Mouse (Mus musculus) kidney, postnatal 36 days (tissue): Measurements from ENCODE around the gene Ctcfl.

ENCODE experiments used
- DNase-seq, 2 experiments: peaks; one replicate each; pipeline ENCODE4 v3.0.0; 2021 to 2022; ENCODE audit warnings: mixed read lengths in 2 of 2

The Ctcfl gene

DNA sequence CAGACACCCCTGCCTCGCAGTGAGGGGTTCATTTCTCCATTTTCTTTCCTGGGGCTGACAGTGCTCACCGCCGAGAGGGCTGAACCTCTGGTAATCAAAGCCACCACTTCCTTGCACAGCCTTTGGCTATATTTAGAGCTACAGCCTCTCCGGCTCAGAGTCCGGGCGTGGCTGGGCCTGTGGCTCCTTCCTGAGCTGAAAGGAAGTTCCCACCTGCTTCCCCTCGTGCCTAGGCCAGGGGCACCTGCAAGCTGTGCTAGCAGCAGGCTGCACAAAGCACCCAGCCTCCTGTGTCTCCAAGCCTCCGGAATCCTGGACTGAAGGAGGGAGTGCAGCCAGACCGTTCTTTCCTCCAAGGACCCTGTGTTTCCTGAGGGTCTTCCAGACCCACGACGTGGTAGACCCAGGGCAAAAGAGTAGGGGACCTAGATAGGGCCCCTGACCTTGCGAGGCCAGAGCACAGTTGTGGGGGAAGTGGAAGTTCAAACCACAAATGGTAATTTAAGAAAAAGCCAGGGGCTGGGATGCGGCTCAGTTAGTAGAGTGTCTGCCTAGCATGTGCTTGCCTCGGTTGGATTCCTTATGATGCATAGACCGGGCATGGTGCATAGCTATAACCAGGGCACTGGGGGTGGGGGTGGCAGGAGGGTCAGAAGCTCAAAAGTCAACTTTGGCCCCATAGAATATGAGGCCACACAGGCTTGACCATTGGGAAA is 72.6 kb downstream of the Ctcfl start:
- DNase-seq, result peak in 1 of 2 experiments; percentile 29

DNA sequence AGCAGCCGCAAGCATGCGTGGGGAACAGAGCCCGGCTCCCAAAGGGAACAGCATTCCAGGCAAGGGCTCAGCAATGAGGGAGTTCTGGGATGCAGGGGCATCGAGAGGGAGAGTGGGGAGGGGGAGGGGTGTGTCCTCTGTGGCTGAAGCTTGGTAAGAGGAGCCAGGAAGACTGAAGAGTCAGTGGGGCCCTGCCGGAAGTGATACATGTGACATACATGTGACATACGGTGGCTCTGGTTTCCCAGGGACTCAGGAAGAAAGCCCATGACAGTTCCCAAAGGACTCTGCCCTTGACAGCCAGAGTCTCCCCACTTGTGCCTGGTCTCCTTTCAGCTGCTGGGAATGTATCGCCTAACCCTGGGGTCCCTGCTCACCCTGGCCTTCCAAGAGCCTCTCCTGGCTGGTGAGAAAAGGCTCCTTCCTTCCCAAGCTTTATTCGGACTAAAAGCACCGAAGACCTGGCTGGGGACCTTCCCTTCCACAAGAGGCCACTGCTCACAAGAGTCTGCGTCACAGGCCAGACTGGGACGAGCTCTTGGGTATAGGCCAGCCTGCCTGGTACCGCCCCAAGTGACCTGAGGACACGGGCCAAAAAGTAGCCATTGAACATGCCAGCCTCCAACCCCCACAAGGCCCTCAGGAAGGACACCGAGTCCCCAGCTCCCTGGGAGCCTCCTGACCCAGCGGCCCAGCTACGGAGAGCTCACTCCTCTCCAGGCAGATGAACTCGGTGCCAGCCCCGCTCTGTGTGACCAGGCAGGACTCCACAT is 74.9 kb downstream of the Ctcfl start:
- DNase-seq, result peak; percentile 81 to 86
